Mouse (Mus musculus): ENCODE data around the gene Hoxa11. TPM values are rescaled to one million over a fixed set of nuclear protein-coding genes. Genes with fewer than 3 reads are reported as not detected.

Gene Hoxa11
- polyA plus RNA-seq, 1 experiment, result not detected

- 39% methylated on average over 4 of the region's 4 CpGs for whole genome bisulfite sequencing
Measured at GRCm38 (mm10) chr6:52242801-52243332, 2.7 kb downstream of the Hoxa11 start.

GRCm38 (mm10) chr6:52241001-52241621, 4.5 kb downstream of the Hoxa11 start:
- H3K4me1 ChIP-seq (ENCODE audit: control insufficient read depth, insufficient read depth, insufficient read length), result peaks cover 6% of the 10 kb centered on the region; the same call in 1 of the 2 replicates
- 9% methylated on average over 9 of the region's 9 CpGs for WGBS
- TF ChIP-seq POLR2A (IDR thresholded peaks at IDR 0.05; ENCODE audit: low read depth, low read length), result no peak
- TF ChIP-seq CTCF (IDR thresholded peaks at IDR 0.05; ENCODE audit: extremely low read depth, insufficient read depth, insufficient read length, insufficient replicate concordance), result no peak
- H3K36me3 ChIP-seq (ENCODE audit: control insufficient read depth, insufficient read depth, low read length), result no peaks in the 10 kb centered on the region
- DNase-seq (ENCODE audit: low read depth in 1 of 2, low spot score in 2 of 2), result no peak
- H3K27ac ChIP-seq (ENCODE audit: insufficient read depth, low read length), result no peak overlapping the region
- H3K27me3 ChIP-seq (ENCODE audit: control insufficient read depth, insufficient read depth, low read length), result peaks cover 51% of the 10 kb centered on the region
- H3K4me3 ChIP-seq (ENCODE audit: extremely low read depth, insufficient read depth, insufficient read length), result no peak overlapping the region

More at GRCm38 (mm10) chr6:52242801-52243332, 2.7 kb downstream of the Hoxa11 start:
- Histone ChIP-seq H3K27ac (ENCODE audit: insufficient read depth, low read length) (no peak overlapping the region), H3K4me3 (ENCODE audit: extremely low read depth, insufficient read depth, insufficient read length) (no peak overlapping the region), H3K27me3 (ENCODE audit: control insufficient read depth, insufficient read depth, low read length) (peaks cover 62% of the 10 kb centered on the region), H3K36me3 (ENCODE audit: control insufficient read depth, insufficient read depth, low read length) (no peaks in the 10 kb centered on the region), H3K4me1 (ENCODE audit: control insufficient read depth, insufficient read depth, insufficient read length) (peaks cover 10% of the 10 kb centered on the region)
- TF ChIP-seq POLR2A (IDR thresholded peaks at IDR 0.05; ENCODE audit: low read depth, low read length), result no peak
- no peak for DNase-seq (ENCODE audit: low read depth in 1 of 2, low spot score in 2 of 2)

- no peak within 1 kb of the TSS for H3K27ac ChIP-seq (ENCODE audit: insufficient read depth, low read length)
- H3K4me3 ChIP-seq (ENCODE audit: extremely low read depth, insufficient read depth, insufficient read length), result no peak within 1 kb of the TSS
- 7% methylated on average over 35 of the region's 35 CpGs for WGBS
- H3K4me1 ChIP-seq (ENCODE audit: control insufficient read depth, insufficient read depth, insufficient read length), result peaks cover 6% of the 10 kb centered on the region; the same call in 1 of the 2 replicates
- TF ChIP-seq POLR2A (IDR thresholded peaks at IDR 0.05; ENCODE audit: low read depth, low read length), result no peak
- peak; percentile 85; the same call in 1 of the 2 replicates for TF ChIP-seq CTCF (IDR thresholded peaks at IDR 0.05; ENCODE audit: extremely low read depth, insufficient read depth, insufficient read length, insufficient replicate concordance)
- no peaks in the 10 kb centered on the region for H3K36me3 ChIP-seq (ENCODE audit: control insufficient read depth, insufficient read depth, low read length)
- peak; percentile 47 to 66 for DNase-seq (ENCODE audit: low read depth in 1 of 2, low spot score in 2 of 2)
- peaks cover 46% of the 10 kb centered on the region for H3K27me3 ChIP-seq (ENCODE audit: control insufficient read depth, insufficient read depth, low read length)
Measured at GRCm38 (mm10) chr6:52240389-52241000, 5.1 kb downstream of the Hoxa11 start, which contains the start of gene Hoxa10. Gene Hoxa10 (minus strand): TSS chr6:52240854.

DNA sequence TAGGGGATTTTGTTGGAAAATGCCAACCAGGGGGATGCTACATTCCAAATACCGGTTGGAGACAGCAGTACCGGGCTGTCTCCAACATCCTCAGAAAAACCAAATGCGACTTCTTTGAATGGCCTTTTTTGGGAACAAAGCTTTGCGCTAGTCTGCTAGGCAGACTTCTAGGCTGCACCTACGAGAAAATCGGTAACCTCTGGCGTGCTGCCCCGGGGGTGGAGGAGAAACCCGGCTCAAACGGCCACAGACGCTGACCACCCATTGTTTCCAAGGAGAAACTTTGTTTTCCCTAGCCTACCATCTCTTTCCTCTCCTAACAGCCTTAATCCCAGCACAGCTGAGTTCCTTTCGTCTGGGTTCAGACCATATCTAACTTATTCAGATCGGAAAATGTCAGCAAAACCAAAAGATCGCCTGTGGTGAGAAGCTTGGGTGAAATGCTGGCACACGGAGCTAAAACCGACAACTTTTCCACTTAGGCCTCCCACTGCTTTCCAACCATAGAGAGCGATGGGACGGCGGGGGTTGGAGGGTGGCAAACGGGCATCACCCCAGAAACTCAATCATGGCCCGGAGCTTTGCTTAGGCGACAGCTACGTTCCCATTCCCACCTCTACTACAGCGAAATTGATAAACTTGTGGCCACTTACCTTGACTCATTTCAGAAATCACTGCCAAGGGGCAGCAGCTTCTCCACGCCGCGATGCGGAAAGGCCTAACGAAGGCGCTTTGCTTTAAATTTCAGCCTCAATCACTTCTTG, 5.8 kb downstream of the Hoxa11 start:
- WGBS, result 8% methylated on average over 30 of the region's 30 CpGs
- Histone ChIP-seq H3K27me3 (ENCODE audit: control insufficient read depth, insufficient read depth, low read length) (peaks cover 43% of the 10 kb centered on the region), H3K27ac (ENCODE audit: insufficient read depth, low read length) (no peak overlapping the region), H3K4me1 (ENCODE audit: control insufficient read depth, insufficient read depth, insufficient read length) (peaks cover under 1% of the 10 kb centered on the region; the same call in 1 of the 2 replicates), H3K36me3 (ENCODE audit: control insufficient read depth, insufficient read depth, low read length) (no peaks in the 10 kb centered on the region), H3K4me3 (ENCODE audit: extremely low read depth, insufficient read depth, insufficient read length) (no peak overlapping the region)
- TF ChIP-seq CTCF (IDR thresholded peaks at IDR 0.05; ENCODE audit: extremely low read depth, insufficient read depth, insufficient read length, insufficient replicate concordance) (no peak), POLR2A (IDR thresholded peaks at IDR 0.05; ENCODE audit: low read depth, low read length) (no peak)
- DNase-seq (ENCODE audit: low read depth in 1 of 2, low spot score in 2 of 2), result no peak

- DNase-seq (ENCODE audit: low read depth in 1 of 2, low spot score in 2 of 2), result no peak
- 29% methylated on average over 7 of the region's 7 CpGs for WGBS
- peaks cover 5% of the 10 kb centered on the region; the same call in 1 of the 2 replicates for H3K4me1 ChIP-seq (ENCODE audit: control insufficient read depth, insufficient read depth, insufficient read length)
- TF ChIP-seq CTCF (IDR thresholded peaks at IDR 0.05; ENCODE audit: extremely low read depth, insufficient read depth, insufficient read length, insufficient replicate concordance) (no peak), POLR2A (IDR thresholded peaks at IDR 0.05; ENCODE audit: low read depth, low read length) (no peak)
- H3K27me3 ChIP-seq (ENCODE audit: control insufficient read depth, insufficient read depth, low read length), result peaks cover 45% of the 10 kb centered on the region
- H3K36me3 ChIP-seq (ENCODE audit: control insufficient read depth, insufficient read depth, low read length), result no peaks in the 10 kb centered on the region
- H3K4me3 ChIP-seq (ENCODE audit: extremely low read depth, insufficient read depth, insufficient read length), result no peak overlapping the region
- H3K27ac ChIP-seq (ENCODE audit: insufficient read depth, low read length), result no peak overlapping the region
Measured at GRCm38 (mm10) chr6:52238976-52239375, 6.6 kb downstream of the Hoxa11 start.

DNA sequence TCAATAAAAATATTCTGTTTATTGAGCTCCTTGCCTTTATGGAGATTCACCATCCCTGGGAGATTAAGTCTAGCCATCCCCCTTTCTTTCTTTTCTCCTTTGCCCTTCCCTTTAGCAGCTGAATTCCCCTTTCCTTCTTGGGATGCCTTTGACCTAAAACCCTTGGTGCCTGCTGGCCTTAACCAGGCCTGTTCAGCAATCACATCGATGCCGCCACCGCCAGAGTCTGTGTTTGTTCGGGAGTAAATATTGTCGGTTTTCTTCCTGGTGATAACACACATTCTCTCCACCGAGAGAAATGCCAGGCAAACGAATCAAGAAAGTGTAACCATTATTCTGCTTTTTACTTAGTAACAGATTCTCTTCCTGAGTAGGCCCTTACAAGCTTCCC, 7.5 kb downstream of the Hoxa11 start:
- no peak for DNase-seq (ENCODE audit: low read depth in 1 of 2, low spot score in 2 of 2)
- no peak for TF ChIP-seq POLR2A (IDR thresholded peaks at IDR 0.05; ENCODE audit: low read depth, low read length)
- TF ChIP-seq CTCF (IDR thresholded peaks at IDR 0.05; ENCODE audit: extremely low read depth, insufficient read depth, insufficient read length, insufficient replicate concordance), result no peak
- Histone ChIP-seq H3K4me1 (ENCODE audit: control insufficient read depth, insufficient read depth, insufficient read length) (peaks cover 7% of the 10 kb centered on the region; the same call in 1 of the 2 replicates), H3K4me3 (ENCODE audit: extremely low read depth, insufficient read depth, insufficient read length) (no peak overlapping the region), H3K27ac (ENCODE audit: insufficient read depth, low read length) (no peak overlapping the region), H3K36me3 (ENCODE audit: control insufficient read depth, insufficient read depth, low read length) (no peaks in the 10 kb centered on the region), H3K27me3 (ENCODE audit: control insufficient read depth, insufficient read depth, low read length) (peaks cover 44% of the 10 kb centered on the region)
- WGBS, result 49% methylated on average over 7 of the region's 7 CpGs
